Mouse (Mus musculus): ENCODE results near the gene Map3k13. TPM values are rescaled to one million over a fixed set of nuclear protein-coding genes. Genes with fewer than 3 reads are reported as not detected.
"Not testable (repeated sequence)": the region's sequence is repeated elsewhere in the genome, so short reads cannot be mapped to it uniquely, and the experiment has no call there.

Gene Map3k13
- polyA plus RNA-seq, 1 experiment from 2014 or later: 0.35 TPM

- Histone ChIP-seq H3K36me3 (no peaks in the 10 kb centered on the region), H3K4me3 (replicated peaks) (no peak overlapping the region), H3K4me1 (replicated peaks) (0 out of 2 replicates have a peak, but pooled peaks cover 8% of the 10 kb centered on the region), H3K27ac (no peak overlapping the region), H3K9me3 (replicated peaks) (no peaks in the 10 kb centered on the region), H3K27me3 (no peaks in the 10 kb centered on the region), H3K9ac (no peak overlapping the region), H3K4me2 (no peak overlapping the region)
- no peak for ATAC-seq (ENCODE audit: low read depth)
- DNase-seq: no peak
- 63% methylated on average over 4 of the region's 4 CpGs for WGBS (ENCODE audit: insufficient replicate concordance)
Observed at GRCm38 (mm10) chr16:21869879-21870278, 75.7 kb downstream of the Map3k13 start.

- no peaks in the 10 kb centered on the region for H3K4me1 ChIP-seq (replicated peaks)
- no peak overlapping the region for H3K9ac ChIP-seq
- DNase-seq: no peak
- no peaks in the 10 kb centered on the region for H3K27me3 ChIP-seq
- no peak overlapping the region for H3K27ac ChIP-seq
- no peaks in the 10 kb centered on the region for H3K36me3 ChIP-seq
- H3K9me3 ChIP-seq (replicated peaks): no peaks in the 10 kb centered on the region
- no peak overlapping the region for H3K4me2 ChIP-seq
- H3K4me3 ChIP-seq (replicated peaks): no peak overlapping the region
- ATAC-seq (ENCODE audit: low read depth): no peak
- 64% methylated on average over 3 of the region's 3 CpGs for WGBS (ENCODE audit: insufficient replicate concordance)
Observed at GRCm38 (mm10) chr16:21877735-21878134, 83.6 kb downstream of the Map3k13 start.

DNA sequence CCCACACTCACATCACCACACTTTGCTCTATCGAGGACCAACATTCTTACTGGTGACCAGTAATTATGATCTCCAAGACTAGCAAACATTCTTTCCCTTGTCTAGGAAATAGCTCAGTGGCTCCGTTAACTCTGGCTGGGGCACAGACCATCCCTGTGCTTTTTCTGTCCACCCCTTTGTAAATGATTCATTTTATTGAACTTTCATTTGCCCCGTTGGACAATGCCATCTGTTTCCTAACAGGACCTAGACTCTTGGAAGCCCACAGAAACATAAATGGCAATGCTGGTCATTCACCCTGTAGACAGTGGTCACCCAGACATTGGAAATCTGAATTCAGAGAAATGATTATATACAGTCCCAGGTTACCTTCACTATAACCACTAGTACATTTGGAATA is 84.7 kb downstream of the Map3k13 start:
- Histone ChIP-seq H3K27me3 (no peaks in the 10 kb centered on the region), H3K4me3 (replicated peaks) (no peak overlapping the region), H3K4me1 (replicated peaks) (no peaks in the 10 kb centered on the region), H3K27ac (no peak overlapping the region), H3K9me3 (replicated peaks) (no peaks in the 10 kb centered on the region), H3K4me2 (no peak overlapping the region), H3K36me3 (no peaks in the 10 kb centered on the region), H3K9ac (no peak overlapping the region)
- DNase-seq (no peak), ATAC-seq (ENCODE audit: low read depth) (no peak)
- 75% methylated on average over 3 of the region's 3 CpGs for WGBS (ENCODE audit: insufficient replicate concordance)

DNA sequence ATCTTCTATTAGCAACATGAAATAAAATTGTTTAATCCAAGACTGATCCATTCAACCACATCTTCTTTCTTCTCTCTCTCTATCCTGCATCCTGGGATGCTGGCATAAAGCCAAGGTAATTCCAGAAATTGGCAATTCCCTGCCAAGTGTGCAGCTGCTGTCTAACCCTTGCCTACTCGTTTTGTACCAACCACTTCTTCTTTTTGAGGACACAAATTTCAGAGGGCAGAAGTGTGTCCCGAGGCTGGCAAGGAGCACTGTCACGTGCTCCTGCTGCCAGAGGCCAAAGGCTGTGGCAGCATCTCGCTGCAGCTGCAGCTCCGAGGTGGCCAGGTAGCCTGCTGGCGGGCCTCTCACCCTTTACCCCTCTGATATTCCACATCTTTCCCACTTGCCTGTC is 87.0 kb downstream of the Map3k13 start:
- 39% methylated on average over 6 of the region's 6 CpGs for WGBS (ENCODE audit: insufficient replicate concordance)
- Histone ChIP-seq H3K27me3 (no peaks in the 10 kb centered on the region), H3K9ac (no peak overlapping the region), H3K27ac (no peak overlapping the region), H3K4me1 (replicated peaks) (no peaks in the 10 kb centered on the region), H3K4me2 (no peak overlapping the region), H3K9me3 (replicated peaks) (no peaks in the 10 kb centered on the region), H3K36me3 (no peaks in the 10 kb centered on the region), H3K4me3 (replicated peaks) (no peak overlapping the region)
- no peak for ATAC-seq (ENCODE audit: low read depth)
- DNase-seq: no peak

- no peaks in the 10 kb centered on the region for H3K36me3 ChIP-seq
- no peak overlapping the region for H3K27ac ChIP-seq
- no peak overlapping the region for H3K4me3 ChIP-seq (replicated peaks)
- H3K4me1 ChIP-seq (replicated peaks): no peaks in the 10 kb centered on the region
- no peak overlapping the region for H3K9ac ChIP-seq
- no peaks in the 10 kb centered on the region for H3K9me3 ChIP-seq (replicated peaks)
- ATAC-seq (ENCODE audit: low read depth) (no peak), DNase-seq (no peak)
- no peak overlapping the region for H3K4me2 ChIP-seq
- no peaks in the 10 kb centered on the region for H3K27me3 ChIP-seq
- WGBS (ENCODE audit: insufficient replicate concordance): 56% methylated on average over 7 of the region's 7 CpGs
Observed at GRCm38 (mm10) chr16:21881582-21882259, 87.6 kb downstream of the Map3k13 start.

- Histone ChIP-seq H3K9me3 (replicated peaks) (no peaks in the 10 kb centered on the region), H3K4me2 (no peak overlapping the region), H3K27me3 (no peaks in the 10 kb centered on the region), H3K9ac (no peak overlapping the region), H3K36me3 (no peaks in the 10 kb centered on the region), H3K27ac (no peak overlapping the region), H3K4me3 (replicated peaks) (no peak overlapping the region), H3K4me1 (replicated peaks) (no peaks in the 10 kb centered on the region)
- WGBS (ENCODE audit: insufficient replicate concordance): 66% methylated on average over 2 of the region's 2 CpGs
- DNase-seq: no peak
- ATAC-seq (ENCODE audit: low read depth): no peak
Observed at GRCm38 (mm10) chr16:21887601-21888000, 93.5 kb downstream of the Map3k13 start.

DNA sequence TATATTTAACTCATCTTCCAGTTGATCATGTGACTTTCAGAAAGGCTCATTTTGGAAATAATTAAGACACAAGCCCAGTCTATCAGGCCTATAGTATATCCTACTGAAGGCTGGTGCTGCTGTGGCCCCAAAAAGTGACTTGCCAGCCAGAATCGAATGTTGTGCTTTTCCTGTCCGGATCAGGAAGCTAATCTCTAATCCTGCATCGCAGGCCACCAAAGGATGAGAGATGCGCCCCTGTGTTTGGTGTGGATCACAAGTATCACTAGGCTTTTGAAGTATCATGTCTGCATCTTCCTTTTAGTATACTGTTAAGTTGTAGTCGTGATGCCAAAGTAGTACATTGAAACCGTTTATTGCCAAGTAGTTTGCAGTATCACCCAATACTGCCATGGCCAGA is 99.7 kb downstream of the Map3k13 start:
- H3K36me3 ChIP-seq: no peaks in the 10 kb centered on the region
- H3K4me3 ChIP-seq (replicated peaks): no peak overlapping the region
- H3K4me2 ChIP-seq: no peak overlapping the region
- 72% methylated on average over 6 of the region's 6 CpGs for WGBS (ENCODE audit: insufficient replicate concordance)
- H3K4me1 ChIP-seq (replicated peaks): no peaks in the 10 kb centered on the region
- no peak overlapping the region for H3K27ac ChIP-seq
- H3K27me3 ChIP-seq: no peaks in the 10 kb centered on the region
- no peak for DNase-seq
- no peaks in the 10 kb centered on the region for H3K9me3 ChIP-seq (replicated peaks)
- no peak overlapping the region for H3K9ac ChIP-seq
- ATAC-seq (ENCODE audit: low read depth): no peak

DNA sequence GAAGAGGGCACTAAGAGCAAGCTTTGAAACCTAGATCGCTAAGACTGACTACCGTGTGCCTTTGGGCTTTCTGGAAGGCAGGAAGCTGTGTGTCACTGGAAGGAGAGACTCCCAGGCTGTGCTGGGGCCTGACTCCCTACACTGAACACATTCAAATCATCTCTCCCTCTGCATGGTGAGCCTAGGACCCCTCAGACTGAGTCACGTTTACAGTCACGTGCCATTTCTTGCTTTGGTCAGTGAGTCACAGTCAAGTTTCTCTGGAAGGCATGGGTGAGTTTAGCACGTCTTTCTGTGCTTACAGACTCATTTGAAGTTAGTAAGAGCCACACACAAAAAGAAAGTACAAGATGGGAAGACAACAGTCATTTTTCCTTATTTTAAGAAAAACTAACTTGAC is 107.1 kb downstream of the Map3k13 start:
- H3K27me3 ChIP-seq: no peaks in the 10 kb centered on the region
- H3K9ac ChIP-seq: no peak overlapping the region
- DNase-seq: no peak
- H3K4me3 ChIP-seq (replicated peaks): no peak overlapping the region
- no peaks in the 10 kb centered on the region for H3K36me3 ChIP-seq
- H3K27ac ChIP-seq: no peak overlapping the region
- H3K9me3 ChIP-seq (replicated peaks): no peaks in the 10 kb centered on the region
- 54% methylated on average over 5 of the region's 5 CpGs for WGBS (ENCODE audit: insufficient replicate concordance)
- ATAC-seq (ENCODE audit: low read depth): no peak
- no peak overlapping the region for H3K4me2 ChIP-seq
- no peaks in the 10 kb centered on the region for H3K4me1 ChIP-seq (replicated peaks)

- Histone ChIP-seq H3K27me3 (no peaks in the 10 kb centered on the region), H3K9ac (no peak overlapping the region), H3K4me1 (replicated peaks) (no peaks in the 10 kb centered on the region), H3K36me3 (no peaks in the 10 kb centered on the region), H3K27ac (no peak overlapping the region), H3K4me2 (no peak overlapping the region), H3K9me3 (replicated peaks) (no peaks in the 10 kb centered on the region), H3K4me3 (replicated peaks) (no peak overlapping the region)
- no peak for ATAC-seq (ENCODE audit: low read depth)
- DNase-seq: no peak
- 78% methylated on average over 10 of the region's 10 CpGs for WGBS (ENCODE audit: insufficient replicate concordance)
Observed at GRCm38 (mm10) chr16:21904636-21905035, 110.5 kb downstream of the Map3k13 start.

- ATAC-seq (ENCODE audit: low read depth) (no peak), DNase-seq (no peak)
- 65% methylated on average over 7 of the region's 7 CpGs for WGBS (ENCODE audit: insufficient replicate concordance)
- no peak overlapping the region for H3K4me2 ChIP-seq
- H3K27ac ChIP-seq: no peak overlapping the region
- H3K9ac ChIP-seq: no peak overlapping the region
- H3K9me3 ChIP-seq (replicated peaks): no peaks in the 10 kb centered on the region
- no peaks in the 10 kb centered on the region for H3K4me1 ChIP-seq (replicated peaks)
- no peak overlapping the region for H3K4me3 ChIP-seq (replicated peaks)
- H3K36me3 ChIP-seq: no peaks in the 10 kb centered on the region
- H3K27me3 ChIP-seq: no peaks in the 10 kb centered on the region
Observed at GRCm38 (mm10) chr16:21905996-21906395, 111.8 kb downstream of the Map3k13 start.

DNA sequence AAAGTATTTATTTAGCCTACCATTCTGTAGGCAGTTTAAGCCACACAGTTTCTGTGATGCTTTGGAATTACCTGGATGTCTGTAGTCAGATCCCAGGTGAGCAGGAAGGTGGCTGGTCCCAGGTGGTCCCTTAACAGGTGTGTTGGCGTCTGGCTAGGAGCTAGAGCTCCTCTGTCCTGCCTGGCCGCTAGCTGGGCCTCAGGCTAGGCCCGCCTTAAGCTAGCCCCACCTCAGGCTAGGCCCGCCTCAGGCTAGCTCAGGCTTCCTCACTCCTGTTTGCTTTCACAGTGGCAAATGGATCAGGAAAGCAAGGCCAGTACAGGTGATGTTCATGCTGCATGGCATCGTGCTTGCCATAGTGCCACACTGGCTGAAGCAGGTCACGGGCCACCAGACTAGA is 112.8 kb downstream of the Map3k13 start:
- Histone ChIP-seq H3K4me3 (replicated peaks) (no peak overlapping the region), H3K4me1 (replicated peaks) (no peaks in the 10 kb centered on the region), H3K27me3 (no peaks in the 10 kb centered on the region), H3K4me2 (no peak overlapping the region), H3K9ac (no peak overlapping the region), H3K27ac (no peak overlapping the region), H3K36me3 (no peaks in the 10 kb centered on the region), H3K9me3 (replicated peaks) (no peaks in the 10 kb centered on the region)
- ATAC-seq (ENCODE audit: low read depth): no peak
- no peak for DNase-seq
- 71% methylated on average over 6 of the region's 6 CpGs for WGBS (ENCODE audit: insufficient replicate concordance)

DNA sequence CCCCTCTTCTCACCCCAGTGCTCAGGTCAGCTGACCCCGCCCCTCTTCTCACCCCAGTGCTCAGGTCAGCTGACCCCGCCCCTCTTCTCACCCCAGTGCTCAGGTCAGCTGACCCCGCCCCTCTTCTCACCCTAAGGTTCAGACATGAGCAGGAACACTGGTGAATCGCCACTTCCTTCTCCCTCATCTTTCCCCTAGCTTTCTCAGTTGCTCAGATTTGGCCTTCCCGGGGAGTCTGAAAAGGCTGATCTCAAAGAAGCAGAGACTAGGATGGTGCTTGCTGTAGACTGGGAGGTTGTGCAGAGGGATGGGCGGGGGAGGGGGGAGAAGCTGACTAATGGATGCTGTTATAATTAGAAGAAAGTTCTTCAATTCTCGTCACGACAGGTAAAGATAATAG is 114.8 kb downstream of the Map3k13 start:
- not testable (repeated sequence) for H3K4me1 ChIP-seq (replicated peaks); H3K9me3 ChIP-seq (replicated peaks); H3K4me3 ChIP-seq (replicated peaks); DNase-seq; ATAC-seq (ENCODE audit: low read depth); H3K27me3 ChIP-seq; H3K9ac ChIP-seq; H3K27ac ChIP-seq; H3K4me2 ChIP-seq; H3K36me3 ChIP-seq
- WGBS (ENCODE audit: insufficient replicate concordance): 47% methylated on average over 6 of the region's 8 CpGs
